Comparison of ENCODE assay signal across 16 mouse cellular contexts in the genomic region with DNA sequence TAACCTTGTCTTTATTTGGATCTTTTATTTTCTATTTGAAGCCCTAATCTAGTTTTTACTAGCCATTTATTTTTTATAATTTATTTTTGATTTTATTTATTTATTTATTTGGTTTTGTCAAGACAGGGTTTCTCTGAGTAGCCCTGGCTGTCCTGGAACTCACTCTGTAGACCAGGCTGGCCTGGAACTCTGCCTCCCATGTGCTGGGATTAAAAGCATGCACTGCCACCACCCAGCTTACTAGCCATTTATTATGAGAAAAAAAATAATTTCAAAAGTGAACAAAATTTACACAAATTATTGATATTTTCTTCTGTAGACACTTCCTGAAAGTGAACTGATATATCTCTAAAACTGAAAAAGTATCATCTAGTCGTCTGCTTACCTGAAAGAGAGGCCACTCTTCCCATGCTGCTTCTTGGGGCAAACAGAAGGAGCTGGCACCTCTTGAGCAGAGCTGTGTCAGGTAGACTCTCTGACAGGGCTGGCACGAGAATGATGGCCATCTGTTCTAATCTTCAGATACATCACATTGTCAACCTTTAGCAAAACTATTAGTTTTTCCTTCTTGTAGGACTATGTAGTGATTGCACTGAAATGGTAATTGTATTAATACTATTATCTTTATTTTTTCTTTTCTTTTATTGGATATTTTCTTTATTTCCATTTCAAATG.
DNase-seq lines count a peak whose midpoint lies in the region.
"Had no signal": no experiment of that assay in that cellular context is flagged by ENCODE, and none has a peak within 500 bp of the region (broad histone marks: within the 10 kb centered on the region; RNA-seq: fewer than 3 reads in every experiment).

No protein-coding gene starts in this region.

- peak; percentile 3 for DNase-seq in cerebellum, adult 11 months
- no peak for DNase-seq in cerebellum, postnatal 4 days (ENCODE audit: low spot score in 2 of 2)
- peak; percentile 3 to 38 for DNase-seq in cerebellum, adult 18-20 months
- DNase-seq in cerebellum, adult 9-11 months = peak; percentile 34
- peak; percentile 30 to 54 for DNase-seq in cerebellum, postnatal 25 days
- no peak for DNase-seq in Muller cell, postnatal 12 days (ENCODE audit: inconsistent ontology term)
- no peak for DNase-seq in heart, postnatal 25 days (ENCODE audit: low spot score)
- DNase-seq in kidney, postnatal 10 days = no peak
- DNase-seq: adrenal gland, postnatal 10 days; adrenal gland, postnatal 36 days; embryo, embryonic 11 days; gastrocnemius, postnatal 10 days; gastrocnemius, postnatal 36 days; heart, postnatal 36 days; kidney, adult 11 months; kidney, adult 8-10 months had no signal

- intact Hi-C loops in heart, postnatal 25 days (cut with DNase I) = no loop called here

Comparison
In these comparisons a context has a peak if more than half of its experiments do, and no peak if none do; other contexts are left out.
1. DNase-seq: peak in cerebellum, adult 11 months (single experiment), cerebellum, adult 18-20 months (2 of 2), cerebellum, adult 9-11 months (single experiment) and cerebellum, postnatal 25 days (2 of 2); none in cerebellum, postnatal 4 days (0 of 2), Muller cell, postnatal 12 days (single experiment), heart, postnatal 25 days (single experiment) and kidney, postnatal 10 days (single experiment).